Mouse (Mus musculus) limb, embryonic 15.5 days (tissue): Measurements from ENCODE around the gene Krtap10-10. TPM values are rescaled to one million over a fixed set of nuclear protein-coding genes. Genes with fewer than 3 reads are reported as not detected.
"Not testable (repeated sequence)": the region's sequence is repeated elsewhere in the genome, so short reads cannot be mapped to it uniquely, and the experiment has no call there.

Source experiments
- ATAC-seq: fragments of 200-750 bp; cut with Nextera tagmentation; 2 replicates; pipeline ENCODE4 v1.8.0; 2017; ENCODE audit warnings: low read depth, moderate TSS enrichment; ENCODE audit not compliant: insufficient number of reproducible peaks, low FRiP score, low TSS enrichment
- H3K27ac ChIP-seq: fragments of 300-500 bp; sonication (generic); 2 replicates; pipeline ENCODE4 v1.5.1; 2015; ENCODE audit warnings: moderate library complexity, mild to moderate bottlenecking, inconsistent platforms
- H3K27me3 ChIP-seq: fragments of 300-500 bp; sonication (generic); 2 replicates; pipeline ENCODE4 v1.6.1; 2015; ENCODE audit warnings: inconsistent platforms
- H3K36me3 ChIP-seq: fragments of 300-500 bp; sonication (generic); 2 replicates; pipeline ENCODE4 v1.6.1; 2015; ENCODE audit warnings: inconsistent platforms
- H3K4me1 ChIP-seq: fragments of 300-500 bp; sonication (generic); 2 replicates; pipeline ENCODE4 v1.6.1; 2015; ENCODE audit warnings: inconsistent platforms
- H3K4me2 ChIP-seq: fragments of 300-500 bp; sonication (generic); 2 replicates; pipeline ENCODE4 v1.6.1; 2015; ENCODE audit warnings: mild to moderate bottlenecking, inconsistent platforms
- H3K4me3 ChIP-seq: fragments of 300-500 bp; sonication (generic); 2 replicates; pipeline ENCODE4 v1.5.1; 2015; ENCODE audit warnings: mild to moderate bottlenecking, inconsistent platforms
- H3K9ac ChIP-seq: fragments of 300-500 bp; sonication (generic); 2 replicates; pipeline ENCODE4 v1.6.1; 2015; ENCODE audit warnings: inconsistent platforms
- H3K9me3 ChIP-seq: fragments of 300-500 bp; sonication (generic); 2 replicates; pipeline ENCODE4 v1.6.1; 2016; ENCODE audit warnings: inconsistent platforms
- WGBS: fragments of 180-500 bp; shearing (Covaris S2); methylation state at CpG from one replicate; pipeline ENCODE4 v1.1.7; 2015; 5-methylcytosine and 5-hydroxymethylcytosine counted together
- polyA plus RNA-seq: library from polyadenylated mRNA; unstranded; fragments of >200 nt; fragmentation: Nextera tagmentation; extraction: Ambion mirVana; gene quantifications from 2 replicates; pipeline ENCODE4 v1.2.1, GENCODE M21; 2015

Krtap10-10 gene
- polyA plus RNA-seq = 0.17 TPM in 1 of 2 replicates, not detected in the other

GRCm38 (mm10) chr10:77835647-77836046 lies at the start of gene Krtap10-10:
Gene Krtap10-10, plus strand, starts transcription at chr10:77835947.
- Histone ChIP-seq H3K4me3 (no peak within 1 kb of the TSS), H3K4me1 (no peaks in the 10 kb centered on the region), H3K4me2 (no peak within 1 kb of the TSS), H3K27me3 (no peaks in the 10 kb centered on the region), H3K27ac (no peak within 1 kb of the TSS), H3K9me3 (no peaks in the 10 kb centered on the region), H3K9ac (no peak within 1 kb of the TSS), H3K36me3 (no peaks in the 10 kb centered on the region)
- 68% methylated on average over 9 of the region's 9 CpGs for WGBS
- no peak for ATAC-seq

GRCm38 (mm10) chr10:77787876-77788275 lies 47.9 kb upstream of the Krtap10-10 start, which contains the start of gene Gm7137:
Gene Gm7137, minus strand, starts transcription at chr10:77788200.
- H3K9ac ChIP-seq, H3K4me3 ChIP-seq, H3K27me3 ChIP-seq, H3K4me1 ChIP-seq, H3K4me2 ChIP-seq, H3K9me3 ChIP-seq, ATAC-seq, H3K27ac ChIP-seq, H3K36me3 ChIP-seq: not testable (repeated sequence)
- WGBS = 33% methylated on average over 1 of the region's 1 CpGs

GRCm38 (mm10) chr10:77788621-77789020 lies 47.1 kb upstream of the Krtap10-10 start:
- no peak for ATAC-seq
- H3K27ac ChIP-seq = no peak overlapping the region
- no peaks in the 10 kb centered on the region for H3K27me3 ChIP-seq
- H3K4me3 ChIP-seq = no peak overlapping the region
- H3K36me3 ChIP-seq = no peaks in the 10 kb centered on the region
- 79% methylated on average over 2 of the region's 2 CpGs for WGBS
- no peak overlapping the region for H3K9ac ChIP-seq
- H3K4me1 ChIP-seq = no peaks in the 10 kb centered on the region
- H3K4me2 ChIP-seq = no peak overlapping the region
- no peaks in the 10 kb centered on the region for H3K9me3 ChIP-seq

- WGBS = 53% methylated on average over 2 of the region's 2 CpGs
- H3K4me3 ChIP-seq = no peak within 1 kb of the TSS
- no peak within 1 kb of the TSS for H3K4me2 ChIP-seq
- ATAC-seq = no peak
- no peaks in the 10 kb centered on the region for H3K36me3 ChIP-seq
- no peaks in the 10 kb centered on the region for H3K27me3 ChIP-seq
- H3K4me1 ChIP-seq = no peaks in the 10 kb centered on the region
- no peak within 1 kb of the TSS for H3K27ac ChIP-seq
- H3K9me3 ChIP-seq = no peaks in the 10 kb centered on the region
- no peak within 1 kb of the TSS for H3K9ac ChIP-seq
Observed at GRCm38 (mm10) chr10:77794976-77795375, 40.8 kb upstream of the Krtap10-10 start, which contains the start of gene Gm9639. Gene Gm9639, minus strand, starts transcription at chr10:77795076.

GRCm38 (mm10) chr10:77797677-77798076 lies 38.1 kb upstream of the Krtap10-10 start:
- Histone ChIP-seq H3K4me2 (no peak overlapping the region), H3K4me3 (no peak overlapping the region), H3K4me1 (no peaks in the 10 kb centered on the region), H3K27ac (no peak overlapping the region), H3K9ac (no peak overlapping the region), H3K9me3 (no peaks in the 10 kb centered on the region), H3K27me3 (no peaks in the 10 kb centered on the region), H3K36me3 (no peaks in the 10 kb centered on the region)
- WGBS = 19% methylated on average over 3 of the region's 3 CpGs
- no peak for ATAC-seq

- not testable (repeated sequence) for H3K4me2 ChIP-seq, H3K36me3 ChIP-seq, H3K4me1 ChIP-seq, H3K27me3 ChIP-seq, H3K9ac ChIP-seq, ATAC-seq, H3K9me3 ChIP-seq, H3K27ac ChIP-seq, H3K4me3 ChIP-seq
- WGBS = 43% methylated on average over 3 of the region's 3 CpGs
Observed at GRCm38 (mm10) chr10:77798164-77798920, 37.4 kb upstream of the Krtap10-10 start.

- Histone ChIP-seq H3K4me3 (no peak within 1 kb of the TSS), H3K27ac (no peak within 1 kb of the TSS), H3K9ac (no peak within 1 kb of the TSS), H3K9me3 (no peaks in the 10 kb centered on the region), H3K27me3 (no peaks in the 10 kb centered on the region), H3K4me1 (no peaks in the 10 kb centered on the region), H3K36me3 (no peaks in the 10 kb centered on the region), H3K4me2 (no peak within 1 kb of the TSS)
- 42% methylated on average over 8 of the region's 8 CpGs for WGBS
- no peak for ATAC-seq
Observed at GRCm38 (mm10) chr10:77798921-77799508, 36.7 kb upstream of the Krtap10-10 start, which contains the start of gene Gm19668. Gene Gm19668, minus strand, starts transcription at chr10:77799133.

- H3K9ac ChIP-seq = no peak overlapping the region
- ATAC-seq = no peak
Observed at GRCm38 (mm10) chr10:77804095-77804494, 31.7 kb upstream of the Krtap10-10 start.

GRCm38 (mm10) chr10:77811743-77812142 lies 24.0 kb upstream of the Krtap10-10 start, which contains the start of gene Gm9507:
Gene Gm9507, minus strand, starts transcription at chr10:77811843.
- Histone ChIP-seq H3K36me3 (no peaks in the 10 kb centered on the region), H3K4me2 (no peak within 1 kb of the TSS), H3K27me3 (no peaks in the 10 kb centered on the region), H3K9ac (no peak within 1 kb of the TSS), H3K4me3 (no peak within 1 kb of the TSS), H3K9me3 (no peaks in the 10 kb centered on the region), H3K27ac (no peak within 1 kb of the TSS), H3K4me1 (no peaks in the 10 kb centered on the region)
- WGBS = 67% methylated on average over 5 of the region's 5 CpGs
- ATAC-seq = no peak

More at GRCm38 (mm10) chr10:77804095-77804494, 31.7 kb upstream of the Krtap10-10 start:
- 76% methylated on average over 3 of the region's 3 CpGs for WGBS
- H3K4me2 ChIP-seq = no peak overlapping the region
- H3K4me3 ChIP-seq = no peak overlapping the region
- H3K9me3 ChIP-seq = no peaks in the 10 kb centered on the region
- no peaks in the 10 kb centered on the region for H3K27me3 ChIP-seq
- no peaks in the 10 kb centered on the region for H3K36me3 ChIP-seq
- H3K27ac ChIP-seq = no peak overlapping the region
- H3K4me1 ChIP-seq = no peaks in the 10 kb centered on the region

- no peaks in the 10 kb centered on the region for H3K27me3 ChIP-seq
- H3K4me2 ChIP-seq = no peak within 1 kb of the TSS
- H3K9me3 ChIP-seq = no peaks in the 10 kb centered on the region
- H3K9ac ChIP-seq = no peak within 1 kb of the TSS
- 46% methylated on average over 4 of the region's 4 CpGs for WGBS
- H3K4me1 ChIP-seq = no peaks in the 10 kb centered on the region
- no peak for ATAC-seq
- no peak within 1 kb of the TSS for H3K27ac ChIP-seq
- H3K4me3 ChIP-seq = no peak within 1 kb of the TSS
- H3K36me3 ChIP-seq = no peaks in the 10 kb centered on the region
Observed at GRCm38 (mm10) chr10:77814382-77814781, 21.4 kb upstream of the Krtap10-10 start, which contains the start of gene Gm2696. Gene Gm2696, plus strand, starts transcription at chr10:77814682.

- H3K9me3 ChIP-seq = no peaks in the 10 kb centered on the region
- no peak overlapping the region for H3K27ac ChIP-seq
- no peak overlapping the region for H3K4me3 ChIP-seq
- 20% methylated on average over 5 of the region's 5 CpGs for WGBS
- H3K4me2 ChIP-seq = no peak overlapping the region
- no peaks in the 10 kb centered on the region for H3K27me3 ChIP-seq
- no peak overlapping the region for H3K9ac ChIP-seq
- no peaks in the 10 kb centered on the region for H3K36me3 ChIP-seq
- no peak for ATAC-seq
- H3K4me1 ChIP-seq = no peaks in the 10 kb centered on the region
Observed at GRCm38 (mm10) chr10:77815514-77815913, 20.2 kb upstream of the Krtap10-10 start.

GRCm38 (mm10) chr10:77818523-77818922 lies 17.2 kb upstream of the Krtap10-10 start:
- Histone ChIP-seq H3K9ac (no peak overlapping the region), H3K9me3 (no peaks in the 10 kb centered on the region), H3K36me3 (no peaks in the 10 kb centered on the region), H3K4me1 (no peaks in the 10 kb centered on the region), H3K4me3 (no peak overlapping the region), H3K27me3 (no peaks in the 10 kb centered on the region), H3K27ac (no peak overlapping the region), H3K4me2 (no peak overlapping the region)
- ATAC-seq = peak; percentile 54; the same call in 1 of the 2 replicates
- 92% methylated on average over 4 of the region's 4 CpGs for WGBS
